Mouse (Mus musculus) G1E (cell line): Measurements from ENCODE around the gene Gm17334. TPM values are rescaled to one million over a fixed set of nuclear protein-coding genes. Genes with fewer than 3 reads are reported as not detected.

Experiments used
- ATAC-seq: 2 replicates; pipeline ENCODE4 v1.8.0; 2016; ENCODE audit warnings: mild to moderate bottlenecking; ENCODE audit not compliant: insufficient number of reproducible peaks, poor library complexity, low FRiP score, severe bottlenecking; ENCODE audit errors: extremely low read depth
- DNase-seq: peaks from one replicate; pipeline ENCODE4 v3.0.0; 2012; ENCODE audit warnings: low spot score
- H3K27me3 ChIP-seq: 2 replicates; pipeline ENCODE4 v1.6.1; 2012; ENCODE audit warnings: mild to moderate bottlenecking, low read length, inconsistent platforms; ENCODE audit not compliant: insufficient read depth
- H3K36me3 ChIP-seq: replicated peaks from 2 replicates; pipeline ENCODE3; 2012; ENCODE audit warnings: mild to moderate bottlenecking, inconsistent platforms
- H3K4me1 ChIP-seq: 2 replicates; pipeline ENCODE4 v1.6.1; 2012; ENCODE audit warnings: low read depth, low read length, inconsistent platforms, mixed read lengths; ENCODE audit not compliant: insufficient read depth
- H3K4me3 ChIP-seq: 2 replicates; pipeline ENCODE4 v1.5.1; 2012; ENCODE audit warnings: low read depth, mild to moderate bottlenecking, inconsistent platforms, low read length, moderate library complexity, mixed read lengths
- H3K9me3 ChIP-seq: replicated peaks from 2 replicates; pipeline ENCODE4 v1.6.1; 2012; ENCODE audit warnings: inconsistent platforms
- CTCF ChIP-seq: IDR thresholded peaks from 2 replicates; pipeline ENCODE4 v1.5.1; 2012; ENCODE audit warnings: low read depth, low read length, inconsistent platforms, mixed read lengths
- GATA1 ChIP-seq: IDR thresholded peaks from 2 replicates; pipeline ENCODE4 v1.6.1; 2012; ENCODE audit warnings: borderline replicate concordance, low read length, inconsistent platforms, mixed read lengths
- GATA2 ChIP-seq: IDR thresholded peaks from 2 replicates; pipeline ENCODE4 v1.6.1; 2012; ENCODE audit warnings: low read depth, low read length, inconsistent platforms, borderline replicate concordance
- POLR2AphosphoS5 ChIP-seq: IDR thresholded peaks from 2 replicates; pipeline ENCODE4 v1.6.1; 2012; ENCODE audit warnings: low read depth, low read length, inconsistent platforms; ENCODE audit not compliant: insufficient replicate concordance
- TAL1 ChIP-seq: conservative IDR thresholded peaks from 2 replicates; pipeline ENCODE4 v1.6.1; 2012; ENCODE audit warnings: low read depth, low read length, inconsistent platforms, mixed read lengths
- polyA plus RNA-seq: library from polyadenylated mRNA; stranded (reverse); fragments of >175 nt; gene quantifications from 2 replicates; pipeline ENCODE4 v1.2.3, GENCODE M21; 2012
- total RNA-seq, 2 experiments: library from RNA; stranded (forward) in 1 of 2; stranded (reverse) in 1 of 2; fragments of 200-1000 nt in 1 of 2; fragments of >200 nt in 1 of 2; fragmentation: Nextera tagmentation in 1 of 2; gene quantifications; 2 replicates each; pipeline ENCODE4 v1.2.3; 2014 to 2017

The Gm17334 gene
- total and polyA plus RNA-seq, 3 experiments = not detected

DNA sequence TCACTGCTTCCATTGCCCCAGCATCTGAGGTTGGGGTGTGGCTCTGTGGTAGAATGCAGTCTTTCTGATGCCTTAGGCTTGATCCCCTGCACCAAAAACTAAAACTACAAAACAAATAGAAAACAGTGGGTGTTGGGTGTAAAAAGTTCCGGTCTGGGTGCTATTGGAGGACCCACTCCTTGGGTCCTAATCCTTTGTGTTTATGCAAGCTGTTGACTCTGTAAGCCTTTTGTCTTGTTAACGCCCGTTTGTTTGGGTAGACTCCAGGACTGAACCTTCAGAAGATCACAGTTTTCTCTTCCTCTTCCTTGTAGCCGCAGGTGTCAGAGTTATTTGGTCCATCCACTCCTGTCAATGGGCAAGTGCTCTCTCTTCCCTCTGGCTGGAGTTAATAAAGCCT, 27.0 kb upstream of the Gm17334 start:
- no peak for TF ChIP-seq GATA1
- TF ChIP-seq GATA2 = no peak
- Histone ChIP-seq H3K36me3 (no peaks in the 10 kb centered on the region), H3K27me3 (peaks cover 8% of the 10 kb centered on the region), H3K9me3 (no peaks in the 10 kb centered on the region), H3K4me3 (no peak overlapping the region), H3K4me1 (no peaks in the 10 kb centered on the region)
- DNase-seq (no peak), ATAC-seq (no peak)

DNA sequence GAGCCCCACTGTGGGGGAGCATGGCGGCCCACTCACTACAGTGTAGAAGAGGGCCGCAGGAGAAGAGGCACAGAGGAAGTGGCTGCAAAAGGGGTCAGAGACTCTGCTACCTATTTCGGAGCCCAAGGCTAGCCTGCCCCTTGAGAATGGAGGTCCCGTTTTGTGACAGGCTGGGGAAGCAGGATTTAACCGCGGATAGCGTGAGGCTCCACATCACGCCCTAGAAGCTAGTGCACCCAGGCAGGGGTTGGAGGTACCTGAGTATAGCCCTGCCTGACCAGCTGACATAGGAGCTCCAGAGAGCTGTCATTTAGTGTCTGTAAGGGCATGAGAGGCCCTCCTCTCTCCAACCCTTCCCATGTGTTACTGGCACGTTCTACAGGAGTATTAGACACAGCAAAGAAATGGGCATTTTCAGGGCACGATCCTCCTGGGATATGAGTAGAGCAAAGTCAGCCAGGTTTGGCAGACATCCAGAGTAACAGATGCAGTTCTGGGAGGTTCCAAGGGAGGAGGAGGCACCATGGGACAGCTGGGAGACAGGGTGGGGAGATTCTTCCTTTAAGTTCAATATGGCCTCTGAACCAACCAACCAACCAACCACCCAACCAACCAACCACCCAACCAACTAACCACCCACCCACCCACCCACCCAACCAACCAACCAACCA, 25.2 kb upstream of the Gm17334 start:
- ATAC-seq (no peak), DNase-seq (no peak)
- no peak overlapping the region for H3K4me3 ChIP-seq
- H3K9me3 ChIP-seq = no peaks in the 10 kb centered on the region
- H3K4me1 ChIP-seq = no peaks in the 10 kb centered on the region
- TF ChIP-seq POLR2AphosphoS5 (no peak), TAL1 (no peak), CTCF (no peak), GATA2 (no peak), GATA1 (no peak)
- no peaks in the 10 kb centered on the region for H3K36me3 ChIP-seq
- H3K27me3 ChIP-seq = peaks cover 14% of the 10 kb centered on the region

- no peak for ATAC-seq
- no peaks in the 10 kb centered on the region for H3K4me1 ChIP-seq
- H3K9me3 ChIP-seq = no peaks in the 10 kb centered on the region
Observed at GRCm38 (mm10) chr11:53797386-53797920, 24.5 kb upstream of the Gm17334 start.

GRCm38 (mm10) chr11:53796409-53797151, 23.6 kb upstream of the Gm17334 start:
- ATAC-seq = no peak
- Histone ChIP-seq H3K4me1 (no peaks in the 10 kb centered on the region), H3K4me3 (no peak overlapping the region), H3K27me3 (peaks cover 16% of the 10 kb centered on the region), H3K36me3 (no peaks in the 10 kb centered on the region), H3K9me3 (no peaks in the 10 kb centered on the region)
- TF ChIP-seq POLR2AphosphoS5 (no peak), GATA1 (no peak)
- no peak for DNase-seq

More at GRCm38 (mm10) chr11:53797386-53797920, 24.5 kb upstream of the Gm17334 start:
- DNase-seq = no peak
- Histone ChIP-seq H3K4me3 (no peak overlapping the region), H3K27me3 (peaks cover 16% of the 10 kb centered on the region), H3K36me3 (no peaks in the 10 kb centered on the region)
- TF ChIP-seq TAL1 (no peak), CTCF (no peak), POLR2AphosphoS5 (no peak), GATA1 (no peak), GATA2 (no peak)

GRCm38 (mm10) chr11:53795813-53796212, 22.8 kb upstream of the Gm17334 start:
- Histone ChIP-seq H3K4me3 (no peak overlapping the region), H3K9me3 (no peaks in the 10 kb centered on the region), H3K27me3 (peaks cover 14% of the 10 kb centered on the region; the same call in 1 of the 2 replicates), H3K4me1 (no peaks in the 10 kb centered on the region), H3K36me3 (no peaks in the 10 kb centered on the region)
- ATAC-seq (no peak), DNase-seq (no peak)
- no peak for TF ChIP-seq TAL1
- no peak for TF ChIP-seq GATA1
- TF ChIP-seq POLR2AphosphoS5 = no peak
- no peak for TF ChIP-seq GATA2
- no peak for TF ChIP-seq CTCF

DNA sequence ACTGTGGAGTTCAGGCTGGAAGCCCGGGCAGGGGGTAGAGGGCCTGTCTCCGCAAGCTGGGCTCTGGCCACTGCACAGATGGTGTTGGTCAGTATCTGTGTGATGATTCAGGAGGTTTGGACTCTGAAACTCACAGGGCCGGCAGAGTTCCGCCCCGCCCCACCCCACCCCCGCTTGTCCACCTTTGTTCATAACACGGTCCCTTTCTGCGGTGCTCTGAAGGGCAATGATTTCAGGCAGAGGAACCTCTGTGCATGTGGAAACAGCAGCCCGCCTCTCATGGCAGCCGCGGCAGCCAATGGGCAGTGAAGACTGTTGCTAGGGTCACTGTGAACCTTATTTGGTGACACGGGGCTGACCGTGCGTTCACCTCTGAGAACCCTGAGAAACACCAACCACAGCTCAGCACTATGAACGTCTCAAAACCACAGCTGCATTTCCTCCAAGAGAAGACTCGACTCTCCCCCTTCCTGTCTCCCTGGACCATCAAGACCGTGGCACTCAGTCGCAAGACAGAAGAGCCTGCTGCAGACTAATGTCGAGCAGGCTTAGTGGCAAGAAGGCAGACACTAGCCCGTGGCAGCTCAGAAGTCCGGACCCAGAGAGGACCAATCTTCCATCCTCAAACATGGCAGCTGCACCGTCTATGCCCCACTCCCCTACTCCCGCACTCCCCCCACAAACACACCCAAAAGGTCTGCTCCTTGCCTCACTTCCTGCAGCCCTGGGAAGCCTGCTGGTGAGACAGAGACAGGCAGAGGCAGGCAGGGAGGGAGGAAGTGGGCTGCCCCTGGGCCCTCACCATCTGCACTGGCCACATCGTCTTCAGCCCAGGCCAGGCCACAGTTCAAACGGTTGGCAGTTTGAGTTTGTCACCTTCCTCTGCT, 21.9 kb upstream of the Gm17334 start:
- no peaks in the 10 kb centered on the region for H3K36me3 ChIP-seq
- no peak for TF ChIP-seq GATA2
- TF ChIP-seq POLR2AphosphoS5 = no peak
- no peak for TF ChIP-seq CTCF
- TF ChIP-seq GATA1 = no peak
- TF ChIP-seq TAL1 = no peak
- H3K27me3 ChIP-seq = peaks cover 14% of the 10 kb centered on the region
- no peaks in the 10 kb centered on the region for H3K4me1 ChIP-seq
- no peak overlapping the region for H3K4me3 ChIP-seq
- H3K9me3 ChIP-seq = no peaks in the 10 kb centered on the region
- no peak for ATAC-seq
- no peak for DNase-seq
